Mouse (Mus musculus) limb, embryonic 10.5 days (tissue): ENCODE results near the gene Cd300a. TPM values are rescaled to one million over a fixed set of nuclear protein-coding genes. Genes with fewer than 3 reads are reported as not detected.

Experiments
- DNase-seq: peaks from one replicate; pipeline ENCODE4 v3.0.0-alpha.2; 2017; ENCODE audit warnings: low spot score
- H3K27ac ChIP-seq: fragments of 300-500 bp; sonication (generic); 2 replicates; pipeline ENCODE4 v1.5.1; 2016; ENCODE audit warnings: mild to moderate bottlenecking
- H3K27me3 ChIP-seq: fragments of 300-500 bp; sonication (generic); 2 replicates; pipeline ENCODE4 v1.6.1; 2016; ENCODE audit warnings: low read depth, mild to moderate bottlenecking; ENCODE audit not compliant: poor library complexity, severe bottlenecking
- H3K36me3 ChIP-seq: fragments of 300-500 bp; sonication (generic); 2 replicates; pipeline ENCODE4 v1.6.1; 2016; ENCODE audit warnings: mild to moderate bottlenecking, moderate library complexity
- H3K4me1 ChIP-seq: fragments of 300-500 bp; sonication (generic); 2 replicates; pipeline ENCODE4 v1.6.1; 2016
- H3K4me3 ChIP-seq: fragments of 300-500 bp; sonication (generic); 2 replicates; pipeline ENCODE4 v1.5.1; 2016; ENCODE audit warnings: mild to moderate bottlenecking, moderate library complexity
- H3K9me3 ChIP-seq: fragments of 300-500 bp; sonication (generic); replicated peaks from 2 replicates; pipeline ENCODE4 v1.6.1; 2016; ENCODE audit warnings: mild to moderate bottlenecking
- WGBS: fragments of 180-500 bp; shearing (Covaris S2); methylation state at CpG from one replicate; pipeline ENCODE4 v1.1.7; 2016; 5-methylcytosine and 5-hydroxymethylcytosine counted together
- polyA plus RNA-seq: library from polyadenylated mRNA; unstranded; fragments of >200 nt; fragmentation: Nextera tagmentation; extraction: Ambion mirVana; gene quantifications from 2 replicates; pipeline ENCODE4 v1.2.1, GENCODE M21; 2016

The Cd300a gene
- polyA plus RNA-seq, 1 experiment from 2014 or later: 0.49 TPM

- Histone ChIP-seq H3K36me3 (peaks cover 54% of the 10 kb centered on the region), H3K9me3 (no peaks in the 10 kb centered on the region), H3K4me1 (peaks cover 62% of the 10 kb centered on the region), H3K27ac (no peak overlapping the region), H3K4me3 (no peak overlapping the region), H3K27me3 (no peaks in the 10 kb centered on the region)
- 90% methylated on average over 2 of the region's 2 CpGs for WGBS
- no peak for DNase-seq
Measured at GRCm38 (mm10) chr11:114871540-114871939, 18.3 kb upstream of the Cd300a start.

GRCm38 (mm10) chr11:114873022-114873817, 16.6 kb upstream of the Cd300a start:
- H3K27ac ChIP-seq: peak overlapping the region; percentile 53
- 27% methylated on average over 6 of the region's 6 CpGs for WGBS
- H3K27me3 ChIP-seq: no peaks in the 10 kb centered on the region
- H3K9me3 ChIP-seq: no peaks in the 10 kb centered on the region
- H3K4me3 ChIP-seq: no peak overlapping the region
- peaks cover 38% of the 10 kb centered on the region for H3K36me3 ChIP-seq
- DNase-seq: no peak
- peaks cover 54% of the 10 kb centered on the region for H3K4me1 ChIP-seq

GRCm38 (mm10) chr11:114874226-114875145, 15.4 kb upstream of the Cd300a start:
- peaks cover 54% of the 10 kb centered on the region for H3K4me1 ChIP-seq
- DNase-seq: no peak
- no peaks in the 10 kb centered on the region for H3K9me3 ChIP-seq
- WGBS: 57% methylated on average over 9 of the region's 9 CpGs
- H3K4me3 ChIP-seq: no peak overlapping the region
- H3K27me3 ChIP-seq: no peaks in the 10 kb centered on the region
- H3K36me3 ChIP-seq: peaks cover 26% of the 10 kb centered on the region
- peak overlapping the region; percentile 64 for H3K27ac ChIP-seq

- peak; percentile 50 for DNase-seq
- Histone ChIP-seq H3K4me1 (peaks cover 54% of the 10 kb centered on the region), H3K9me3 (no peaks in the 10 kb centered on the region), H3K36me3 (peaks cover 17% of the 10 kb centered on the region), H3K27me3 (no peaks in the 10 kb centered on the region), H3K27ac (peak overlapping the region; percentile 64), H3K4me3 (no peak overlapping the region; the same call in 1 of the 2 replicates)
- 13% methylated on average over 9 of the region's 9 CpGs for WGBS
Measured at GRCm38 (mm10) chr11:114875301-114875801, 14.5 kb upstream of the Cd300a start.

DNA sequence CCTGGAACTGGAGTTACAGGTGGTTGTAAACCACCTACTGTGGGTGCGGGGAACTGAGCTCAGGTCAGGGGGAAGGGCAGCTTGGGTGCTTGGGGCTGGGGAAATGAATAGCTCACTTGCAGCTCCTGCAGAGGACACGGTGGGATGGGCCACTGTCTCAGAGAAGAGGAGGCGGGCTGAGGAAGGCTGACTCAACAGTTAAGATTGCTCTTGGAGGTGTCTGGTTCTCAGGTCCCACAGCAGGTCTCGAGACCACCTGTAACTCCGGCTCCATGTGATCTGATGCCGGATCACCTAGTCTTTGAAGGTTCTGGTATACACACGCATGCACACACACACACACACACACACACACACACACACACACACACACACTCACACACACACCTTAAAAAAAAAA, 13.7 kb upstream of the Cd300a start:
- no peaks in the 10 kb centered on the region for H3K9me3 ChIP-seq
- WGBS: 35% methylated on average over 7 of the region's 7 CpGs
- DNase-seq: no peak
- H3K27me3 ChIP-seq: no peaks in the 10 kb centered on the region
- peaks cover 9% of the 10 kb centered on the region for H3K36me3 ChIP-seq
- 0 out of 2 replicates have a peak overlapping the region, but pooled peaks have one; percentile 48 for H3K27ac ChIP-seq
- H3K4me1 ChIP-seq: peaks cover 54% of the 10 kb centered on the region
- H3K4me3 ChIP-seq: no peak overlapping the region

DNA sequence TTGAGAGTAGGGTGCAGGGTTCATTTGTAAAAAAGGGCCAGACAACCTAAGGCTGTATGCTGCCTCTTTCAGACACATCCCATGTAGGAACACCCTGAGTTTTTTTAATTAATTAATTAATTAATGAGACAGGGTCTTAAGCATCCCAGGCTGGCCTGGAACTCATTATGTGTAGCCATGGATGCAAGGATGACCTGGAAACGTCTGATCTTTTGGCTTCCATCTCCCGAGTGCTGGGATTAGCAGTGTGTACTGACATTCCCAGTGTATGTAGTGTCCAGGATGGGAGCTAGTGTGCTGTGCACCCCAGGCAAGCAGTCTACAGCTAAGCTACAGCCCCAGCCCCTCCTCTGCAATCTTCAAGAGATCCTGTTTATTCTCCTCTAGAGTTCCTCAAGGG, 13.2 kb upstream of the Cd300a start:
- H3K27me3 ChIP-seq: no peaks in the 10 kb centered on the region
- H3K4me1 ChIP-seq: peaks cover 54% of the 10 kb centered on the region
- no peak overlapping the region for H3K4me3 ChIP-seq
- no peaks in the 10 kb centered on the region for H3K9me3 ChIP-seq
- DNase-seq: no peak
- H3K36me3 ChIP-seq: peaks cover 4% of the 10 kb centered on the region
- WGBS: 16% methylated on average over 2 of the region's 2 CpGs
- no peak overlapping the region; the same call in 1 of the 2 replicates for H3K27ac ChIP-seq

- H3K4me3 ChIP-seq: no peak overlapping the region
- DNase-seq: peak; percentile 58
- H3K27ac ChIP-seq: no peak overlapping the region
- H3K9me3 ChIP-seq: no peaks in the 10 kb centered on the region
- peaks cover 52% of the 10 kb centered on the region for H3K4me1 ChIP-seq
- WGBS: 63% methylated on average over 3 of the region's 3 CpGs
- no peaks in the 10 kb centered on the region for H3K36me3 ChIP-seq
- no peaks in the 10 kb centered on the region for H3K27me3 ChIP-seq
Measured at GRCm38 (mm10) chr11:114877145-114877544, 12.7 kb upstream of the Cd300a start.

DNA sequence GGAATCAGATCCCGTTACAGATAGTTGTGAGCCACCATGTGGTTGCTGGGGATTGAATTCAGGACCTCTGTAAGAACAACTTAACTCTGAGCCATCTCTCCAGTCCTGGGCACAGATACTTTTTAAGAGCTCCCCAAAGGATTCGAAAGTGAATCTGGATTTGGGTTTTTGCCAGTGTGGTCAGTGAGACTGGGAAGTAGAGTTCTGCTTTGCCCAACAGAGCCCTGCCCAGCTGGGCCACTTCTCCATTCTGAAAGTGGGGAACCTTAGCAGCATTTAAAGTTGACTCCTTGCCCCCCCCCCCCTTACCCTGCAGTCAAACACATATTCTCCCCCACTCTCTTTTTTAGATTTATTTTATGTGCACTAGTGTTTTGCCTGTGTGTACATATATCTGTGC, 10.2 kb upstream of the Cd300a start:
- H3K36me3 ChIP-seq: no peaks in the 10 kb centered on the region
- no peaks in the 10 kb centered on the region for H3K9me3 ChIP-seq
- H3K27me3 ChIP-seq: no peaks in the 10 kb centered on the region
- no peak overlapping the region for H3K27ac ChIP-seq
- no peak for DNase-seq
- 77% methylated on average over 2 of the region's 2 CpGs for WGBS
- peaks cover 28% of the 10 kb centered on the region for H3K4me1 ChIP-seq
- no peak overlapping the region for H3K4me3 ChIP-seq

GRCm38 (mm10) chr11:114880185-114880584, 9.7 kb upstream of the Cd300a start:
- no peaks in the 10 kb centered on the region for H3K36me3 ChIP-seq
- DNase-seq: no peak
- peaks cover 23% of the 10 kb centered on the region for H3K4me1 ChIP-seq
- H3K27ac ChIP-seq: no peak overlapping the region
- H3K9me3 ChIP-seq: no peaks in the 10 kb centered on the region
- no peaks in the 10 kb centered on the region for H3K27me3 ChIP-seq
- H3K4me3 ChIP-seq: no peak overlapping the region

GRCm38 (mm10) chr11:114880589-114880988, 9.3 kb upstream of the Cd300a start:
- H3K9me3 ChIP-seq: no peaks in the 10 kb centered on the region
- H3K36me3 ChIP-seq: no peaks in the 10 kb centered on the region
- no peaks in the 10 kb centered on the region for H3K27me3 ChIP-seq
- DNase-seq: no peak
- peaks cover 19% of the 10 kb centered on the region for H3K4me1 ChIP-seq
- WGBS: 0% methylated on average over 1 of the region's 1 CpGs
- no peak overlapping the region for H3K27ac ChIP-seq
- no peak overlapping the region for H3K4me3 ChIP-seq

DNA sequence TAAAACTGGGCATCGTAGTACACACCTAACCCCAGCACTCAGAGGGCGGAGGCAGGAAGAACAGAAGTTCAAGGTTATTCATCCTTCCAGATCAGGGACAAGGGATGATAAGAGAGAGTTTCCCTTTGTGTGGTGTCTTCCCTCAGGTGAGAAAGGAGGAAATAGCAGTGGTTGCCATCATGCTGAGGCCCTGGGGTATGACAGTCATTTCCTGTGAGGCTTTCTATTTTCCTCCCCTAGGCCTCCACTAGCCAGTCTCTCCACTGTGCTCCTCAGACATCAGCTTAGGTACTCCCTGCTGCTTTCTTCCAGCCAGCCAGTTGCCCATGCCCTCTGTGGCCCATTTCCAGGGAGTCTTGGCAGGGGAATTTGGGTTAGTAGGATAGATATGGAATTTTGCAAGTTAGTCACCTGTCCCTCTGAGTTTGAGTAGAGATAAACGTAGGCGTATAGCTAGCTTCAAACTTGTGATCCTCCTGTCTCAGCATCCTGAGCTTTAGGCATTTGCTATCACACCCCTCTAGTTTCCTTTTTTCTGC, 6.5 kb upstream of the Cd300a start:
- DNase-seq: no peak
- Histone ChIP-seq H3K4me3 (no peak overlapping the region), H3K36me3 (no peaks in the 10 kb centered on the region), H3K9me3 (no peaks in the 10 kb centered on the region), H3K27ac (no peak overlapping the region), H3K27me3 (no peaks in the 10 kb centered on the region), H3K4me1 (no peaks in the 10 kb centered on the region)
- WGBS: 87% methylated on average over 4 of the region's 4 CpGs

DNA sequence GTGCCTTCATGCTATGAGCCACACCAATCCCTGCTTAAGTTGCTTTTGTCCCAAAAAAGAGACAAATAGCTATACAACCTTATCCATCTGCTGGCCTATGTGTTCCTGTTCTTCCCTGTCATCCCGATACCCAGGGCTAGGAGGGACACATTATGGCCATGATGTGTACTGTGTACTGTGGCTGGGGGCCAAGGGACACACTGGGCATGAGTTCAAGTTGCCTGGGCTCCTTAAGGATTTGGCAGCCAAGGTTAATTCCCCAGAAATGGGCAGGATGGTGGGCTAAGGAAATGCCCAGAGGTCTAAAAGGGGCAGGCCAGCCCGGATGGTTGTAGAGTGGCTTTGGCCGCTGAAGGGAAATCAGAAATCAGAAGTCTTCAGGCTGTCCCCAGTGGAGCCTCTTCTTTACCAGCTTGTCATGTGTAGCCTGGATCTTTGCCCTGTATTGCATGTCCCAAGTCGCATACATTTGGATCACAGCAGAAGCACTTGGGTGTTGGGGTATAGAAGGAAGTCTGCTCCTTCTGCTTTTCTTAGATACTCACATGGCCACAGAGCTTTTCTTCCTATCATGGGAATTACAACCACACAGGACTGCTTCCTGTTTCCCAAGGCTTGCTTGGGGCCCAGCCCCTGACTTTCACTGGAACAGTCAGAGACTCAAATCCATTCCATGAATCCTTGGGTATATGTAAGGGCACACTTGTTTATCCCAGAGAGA, 5.3 kb upstream of the Cd300a start:
- no peaks in the 10 kb centered on the region for H3K36me3 ChIP-seq
- no peaks in the 10 kb centered on the region for H3K4me1 ChIP-seq
- no peaks in the 10 kb centered on the region for H3K9me3 ChIP-seq
- H3K27ac ChIP-seq: no peak overlapping the region
- H3K4me3 ChIP-seq: no peak overlapping the region
- WGBS: 94% methylated on average over 4 of the region's 4 CpGs
- no peaks in the 10 kb centered on the region for H3K27me3 ChIP-seq
- no peak for DNase-seq
